Mouse (Mus musculus) gastrocnemius, adult 8-10 months (tissue): ENCODE results near the gene Sft2d1. TPM values are rescaled to one million over a fixed set of nuclear protein-coding genes. Genes with fewer than 3 reads are reported as not detected.
"Not testable (repeated sequence)": the region's sequence is repeated elsewhere in the genome, so short reads cannot be mapped to it uniquely, and the experiment has no call there.

Experiments
- DNase-seq, 2 experiments: peaks; one replicate each; pipeline ENCODE4 v3.0.0; 2022; ENCODE audit warnings: low spot score in 2 of 2
- total RNA-seq, 4 experiments: library from RNA; stranded (reverse); gene quantifications; 2 replicates each; pipeline ENCODE4 v1.2.4; 2022

Gene Sft2d1
- total RNA-seq, result 1 to 10 TPM; 7.1 to 8.1 (median 7.7) TPM

- DNase-seq, result peak; percentile 95 to 96
Observed at GRCm38 (mm10) chr17:8310838-8311614, at the start of gene Sft2d1. Gene Sft2d1, plus strand, starts transcription at chr17:8311102.

DNA sequence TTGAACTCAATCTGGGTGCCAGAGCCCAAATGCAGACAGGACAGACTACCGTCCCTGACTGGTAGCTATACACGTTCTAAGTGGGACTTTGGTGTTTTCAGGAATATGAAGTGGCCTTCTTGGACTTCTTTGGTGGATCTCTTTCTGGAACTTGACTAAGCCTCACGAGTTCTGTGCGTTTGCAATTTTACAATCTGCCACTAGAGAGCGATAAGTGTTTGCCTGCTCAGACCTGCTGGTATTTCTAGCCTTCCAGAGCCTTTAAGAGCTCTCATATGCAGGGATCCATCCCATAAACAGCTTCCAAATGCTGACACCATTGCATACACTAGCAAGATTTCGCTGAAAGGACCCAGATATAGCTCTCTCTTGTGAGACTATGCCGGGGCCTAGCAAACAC is 46.3 kb upstream of the Sft2d1 start:
- not testable (repeated sequence) for DNase-seq

- no peak for DNase-seq
Observed at GRCm38 (mm10) chr17:8272054-8272749, 38.7 kb upstream of the Sft2d1 start.

DNA sequence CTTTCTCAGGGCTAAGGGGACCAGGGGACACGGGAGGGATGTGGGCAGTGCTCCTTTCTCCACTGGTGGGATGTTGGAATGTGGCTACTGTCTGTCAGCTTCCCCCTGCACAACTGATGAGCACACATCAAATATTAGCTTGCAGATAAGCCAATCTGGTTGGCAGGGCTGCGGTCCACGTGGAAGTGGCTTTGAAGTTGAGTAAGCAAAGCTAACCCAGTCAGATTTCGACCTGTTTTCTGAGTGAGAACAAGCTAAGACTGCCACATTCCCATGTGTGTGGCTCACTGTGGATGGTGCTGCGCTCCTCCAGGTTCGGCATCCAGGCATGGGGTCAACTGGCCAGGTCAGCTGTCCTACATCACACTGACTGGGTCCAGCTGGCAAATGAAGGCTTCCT is 38.0 kb upstream of the Sft2d1 start:
- DNase-seq, result no peak

GRCm38 (mm10) chr17:8276071-8276470 is 34.8 kb upstream of the Sft2d1 start:
- DNase-seq, result no peak

DNA sequence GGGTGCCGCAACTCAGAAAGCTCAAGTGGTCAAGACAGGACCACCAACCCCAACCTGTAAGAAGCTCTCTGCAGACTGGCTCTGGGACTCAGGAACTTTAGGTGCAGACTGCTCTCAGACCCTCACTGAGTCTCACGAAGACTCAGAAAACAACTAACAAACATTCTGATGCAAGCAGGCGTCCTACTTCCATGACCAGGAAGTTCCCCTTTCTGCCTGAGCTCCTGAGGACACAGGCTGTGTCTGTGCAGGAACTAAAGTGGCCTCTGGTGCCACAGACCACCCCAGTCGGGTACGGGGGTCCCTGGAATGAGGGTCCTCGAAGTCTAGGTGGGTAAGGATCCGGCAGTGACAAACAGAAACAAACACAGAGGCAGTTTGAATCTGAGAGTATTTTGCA is 34.2 kb upstream of the Sft2d1 start:
- DNase-seq, result no peak

- no peak for DNase-seq
Observed at GRCm38 (mm10) chr17:8277266-8277665, 33.6 kb upstream of the Sft2d1 start.

- DNase-seq, result no peak
Observed at GRCm38 (mm10) chr17:8278356-8278755, 32.5 kb upstream of the Sft2d1 start.

GRCm38 (mm10) chr17:8282821-8283525 is 27.9 kb upstream of the Sft2d1 start, which contains the start of gene Mpc1:
Gene Mpc1, plus strand, starts transcription at chr17:8282904.
- DNase-seq, result peak; percentile 79 to 90

DNA sequence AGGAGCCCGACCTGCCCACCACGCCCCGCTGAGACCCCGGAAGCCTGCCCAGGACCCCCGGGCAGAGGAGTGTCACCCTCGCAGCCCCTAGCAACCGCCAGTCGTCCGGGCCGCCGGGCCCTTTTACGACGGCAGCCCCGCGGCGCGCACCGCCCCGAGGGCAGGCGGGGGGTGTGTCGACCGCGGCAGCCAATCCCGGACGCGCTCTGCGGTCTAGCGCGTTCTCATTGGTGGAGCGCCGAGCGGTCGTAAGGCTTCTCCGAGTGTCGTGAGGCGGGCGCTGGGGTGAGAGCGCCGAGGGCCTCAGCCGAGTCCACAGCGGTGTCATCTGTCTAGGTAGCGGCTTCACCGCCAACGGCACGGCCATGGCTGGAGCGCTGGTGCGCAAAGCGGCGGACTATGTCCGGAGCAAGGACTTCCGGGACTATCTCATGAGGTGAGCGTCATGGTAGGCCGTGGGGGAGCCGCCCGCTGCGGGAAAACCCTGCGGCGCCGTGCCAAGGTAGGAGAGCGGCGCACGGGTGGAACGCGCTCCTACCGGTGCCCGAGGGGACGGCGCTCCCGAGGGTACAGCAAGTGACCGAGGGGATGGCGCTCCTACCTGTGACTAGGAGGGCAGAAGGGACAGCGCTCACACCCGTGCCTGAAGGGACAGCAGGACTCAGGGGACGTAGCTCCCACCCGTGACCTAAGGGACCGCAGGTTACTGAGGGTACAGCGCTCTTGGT is 27.2 kb upstream of the Sft2d1 start:
- peak; percentile 93 to 95 for DNase-seq

DNA sequence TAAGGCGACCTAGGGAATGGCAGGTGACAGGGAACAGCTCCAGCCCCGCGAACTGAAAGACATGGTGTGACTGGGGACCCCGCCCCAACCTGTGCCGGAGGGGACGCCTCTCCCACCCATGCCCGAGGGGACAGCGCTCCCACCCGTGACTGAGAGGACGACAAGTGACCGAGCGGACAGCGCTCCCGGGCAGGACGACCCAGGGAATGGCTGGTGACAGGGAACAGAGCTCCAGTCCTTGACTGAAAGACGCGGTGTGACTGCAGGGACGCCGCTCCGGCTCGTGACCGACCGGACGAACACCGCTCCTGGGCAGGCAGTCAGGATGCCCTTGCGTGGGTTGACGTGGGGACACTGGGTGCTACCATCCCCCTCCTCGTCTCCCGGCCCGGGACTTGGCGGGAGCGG is 26.6 kb upstream of the Sft2d1 start:
- DNase-seq, result peak; percentile 22 to 48

DNA sequence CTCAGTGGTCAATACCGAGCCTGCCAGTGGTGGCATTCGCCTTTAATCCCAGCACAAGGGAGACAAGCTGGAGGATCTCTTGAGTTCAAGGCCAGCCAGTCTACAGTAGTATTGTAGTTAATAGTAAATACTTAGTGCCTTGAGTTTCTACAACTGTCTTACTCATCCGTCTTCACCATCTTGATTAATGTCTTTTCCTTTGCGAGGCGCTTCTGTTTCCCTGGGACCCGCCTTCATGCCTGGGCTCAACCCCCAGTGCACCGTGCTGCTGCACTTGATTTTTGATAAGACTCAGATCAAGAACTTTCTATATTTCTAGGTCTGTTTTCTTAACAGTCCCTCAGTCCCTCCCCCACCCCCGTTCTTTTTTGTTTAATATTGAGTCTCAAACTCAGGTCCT is 25.8 kb upstream of the Sft2d1 start:
- no peak for DNase-seq

GRCm38 (mm10) chr17:8286987-8287386 is 23.9 kb upstream of the Sft2d1 start:
- DNase-seq, result no peak

- no peak for DNase-seq
Observed at GRCm38 (mm10) chr17:8289993-8290679, 20.8 kb upstream of the Sft2d1 start.

GRCm38 (mm10) chr17:8290736-8291135 is 20.2 kb upstream of the Sft2d1 start:
- DNase-seq, result no peak

- no peak for DNase-seq
Observed at GRCm38 (mm10) chr17:8295825-8296224, 15.1 kb upstream of the Sft2d1 start.

DNA sequence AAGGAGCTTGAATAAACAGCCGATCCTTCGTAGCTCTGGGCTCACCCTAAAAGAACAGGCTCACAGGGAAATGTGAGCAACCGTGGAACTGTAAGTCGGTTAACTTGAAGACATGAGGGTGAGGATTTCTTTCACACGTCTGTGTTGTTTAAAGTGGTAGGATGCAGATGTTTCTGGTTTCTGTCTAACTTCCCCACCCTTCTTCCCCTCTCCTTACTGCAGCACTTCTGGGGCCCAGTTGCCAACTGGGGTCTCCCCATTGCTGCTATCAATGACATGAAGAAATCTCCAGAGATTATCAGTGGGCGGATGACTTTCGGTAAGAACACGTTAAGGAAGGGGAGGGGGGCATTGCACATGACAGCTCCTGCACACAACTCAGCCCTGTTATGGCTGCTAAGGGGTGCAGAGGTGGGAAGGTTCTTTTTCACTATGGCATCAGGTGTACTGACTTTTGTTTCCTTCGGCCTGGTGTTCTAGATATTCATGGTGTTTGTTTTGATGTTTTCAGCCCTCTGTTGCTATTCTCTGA is 14.5 kb upstream of the Sft2d1 start:
- DNase-seq, result no peak

GRCm38 (mm10) chr17:8297746-8298145 is 13.2 kb upstream of the Sft2d1 start:
- DNase-seq, result no peak

DNA sequence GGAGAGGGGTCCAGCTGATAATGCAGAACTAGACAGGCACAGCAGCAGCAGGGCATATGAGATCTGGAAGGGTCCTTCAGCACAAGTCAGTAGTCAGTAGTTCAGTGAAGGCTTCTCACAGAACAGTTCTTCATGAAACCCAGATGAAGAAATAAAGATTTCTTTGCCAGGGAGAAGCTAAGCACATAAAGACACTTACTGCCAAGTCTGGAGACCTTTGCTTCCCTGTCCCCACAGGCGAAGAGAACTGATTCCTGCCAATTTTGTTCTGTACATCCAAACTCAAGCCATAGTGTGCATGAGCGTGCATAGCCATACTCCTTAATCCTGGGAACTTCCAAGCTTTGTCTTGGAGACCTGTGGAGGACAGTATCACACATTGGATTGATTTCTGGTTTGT is 12.6 kb upstream of the Sft2d1 start:
- DNase-seq, result no peak

DNA sequence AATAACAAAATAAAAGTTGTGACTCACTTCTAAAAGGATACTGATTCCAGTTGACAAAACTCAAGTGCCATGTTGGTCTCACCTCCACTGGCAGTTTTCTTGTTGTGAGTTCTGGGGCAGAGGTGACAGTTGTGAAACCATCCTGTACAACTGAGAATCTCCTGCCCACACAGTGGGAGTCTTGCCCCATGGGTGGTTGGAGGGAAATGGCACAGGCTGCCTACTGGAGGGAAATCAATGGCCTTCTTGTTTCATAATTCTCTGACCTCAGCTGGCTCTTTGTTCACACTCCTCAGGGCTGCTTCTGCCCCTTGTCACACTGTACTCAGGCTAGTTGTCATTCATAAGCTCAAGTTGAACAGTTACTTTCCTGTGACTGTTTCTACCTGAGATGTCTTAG is 11.4 kb upstream of the Sft2d1 start:
- DNase-seq, result no peak

GRCm38 (mm10) chr17:8301515-8301914 is 9.4 kb upstream of the Sft2d1 start:
- DNase-seq, result no peak
